Mouse (Mus musculus) liver, adult 2 months (tissue): ENCODE results near the gene Depdc5. TPM values are rescaled to one million over a fixed set of nuclear protein-coding genes. Genes with fewer than 3 reads are reported as not detected.

Source experiments
- DNase-seq: peaks from one replicate; pipeline ENCODE4 v3.0.0-alpha.2; 2011; ENCODE audit warnings: low read depth, low spot score; ENCODE audit errors: extremely low read depth
- H3K27ac ChIP-seq: fragments of 200-500 bp; replicated peaks from 2 replicates; pipeline ENCODE4 v1.5.1; 2012; ENCODE audit warnings: low read depth, mild to moderate bottlenecking, control low read depth, inconsistent platforms, low read length; ENCODE audit not compliant: insufficient read depth
- H3K27me3 ChIP-seq: fragments of 200-500 bp; 2 replicates; pipeline ENCODE4 v1.6.1; 2012; ENCODE audit warnings: mild to moderate bottlenecking, moderate library complexity, low read length, inconsistent platforms; ENCODE audit not compliant: control insufficient read depth, insufficient read depth
- H3K36me3 ChIP-seq: fragments of 200-500 bp; 2 replicates; pipeline ENCODE4 v1.6.1; 2012; ENCODE audit warnings: low read length, inconsistent platforms; ENCODE audit not compliant: control insufficient read depth, insufficient read depth
- H3K4me1 ChIP-seq: fragments of 200-500 bp; 2 replicates; pipeline ENCODE4 v1.6.1; 2011; ENCODE audit warnings: low read length; ENCODE audit not compliant: control insufficient read depth, insufficient read depth
- H3K4me3 ChIP-seq: fragments of 200-500 bp; 2 replicates; pipeline ENCODE4 v1.5.1; 2011; ENCODE audit warnings: low read depth, mild to moderate bottlenecking, control low read depth, low read length, moderate library complexity; ENCODE audit not compliant: insufficient read depth
- H3K79me2 ChIP-seq: fragments of 200-500 bp; 2 replicates; pipeline ENCODE4 v1.6.1; 2012; ENCODE audit warnings: inconsistent platforms, mild to moderate bottlenecking, low read length, moderate library complexity; ENCODE audit not compliant: control insufficient read depth, insufficient read depth
- H3K9ac ChIP-seq: fragments of 200-500 bp; 2 replicates; pipeline ENCODE4 v1.6.1; 2012; ENCODE audit warnings: low read depth, mild to moderate bottlenecking, control low read depth, inconsistent platforms, low read length
- CTCF ChIP-seq: fragments of 200-500 bp; IDR thresholded peaks from 2 replicates; pipeline ENCODE4 v1.5.1; 2011; ENCODE audit warnings: low read depth, low read length, control low read depth
- POLR2A ChIP-seq: fragments of 200-500 bp; IDR thresholded peaks from 2 replicates; pipeline ENCODE4 v1.6.1; 2011; ENCODE audit warnings: low read length, control low read depth; ENCODE audit not compliant: insufficient read depth; ENCODE audit errors: extremely low read depth
- WGBS: fragments of 180-500 bp; shearing (Covaris S2); methylation state at CpG from one replicate; pipeline ENCODE4 v1.1.7; 2018; 5-methylcytosine and 5-hydroxymethylcytosine counted together
- polyA plus RNA-seq: library from polyadenylated mRNA; depleted of rRNA; stranded (reverse); fragments of >200 nt; gene quantifications from 2 replicates; pipeline ENCODE4 v1.2.3, GENCODE M21; 2012
- total RNA-seq: library from RNA; depleted of rRNA; stranded (reverse); fragments of >200 nt; gene quantifications from 2 replicates; pipeline ENCODE4 v1.2.3, GENCODE M21; 2014

The Depdc5 gene
- total and polyA plus RNA-seq, 2 experiments: 8.2 to 8.7 TPM

- 79% methylated on average over 3 of the region's 3 CpGs for WGBS
- no peaks in the 10 kb centered on the region for H3K4me1 ChIP-seq
- H3K27me3 ChIP-seq: no peaks in the 10 kb centered on the region
- no peak overlapping the region for H3K27ac ChIP-seq
- peaks cover 32% of the 10 kb centered on the region for H3K36me3 ChIP-seq
- DNase-seq: no peak
- H3K9ac ChIP-seq: no peak overlapping the region
- no peak overlapping the region for H3K4me3 ChIP-seq
- H3K79me2 ChIP-seq: no peaks in the 10 kb centered on the region
- no peak for TF ChIP-seq POLR2A
Measured at GRCm38 (mm10) chr5:32950702-32951274, 87.3 kb downstream of the Depdc5 start.

GRCm38 (mm10) chr5:32955716-32956115 lies 92.2 kb downstream of the Depdc5 start:
- no peaks in the 10 kb centered on the region for H3K79me2 ChIP-seq
- peaks cover 24% of the 10 kb centered on the region; the same call in 1 of the 2 replicates for H3K36me3 ChIP-seq
- H3K9ac ChIP-seq: no peak overlapping the region
- no peaks in the 10 kb centered on the region for H3K4me1 ChIP-seq
- H3K4me3 ChIP-seq: no peak overlapping the region
- no peaks in the 10 kb centered on the region for H3K27me3 ChIP-seq
- H3K27ac ChIP-seq: no peak overlapping the region
- no peak for TF ChIP-seq CTCF
- TF ChIP-seq POLR2A: no peak
- 95% methylated on average over 4 of the region's 4 CpGs for WGBS
- no peak for DNase-seq

- DNase-seq: no peak
- H3K27me3 ChIP-seq: no peaks in the 10 kb centered on the region
- H3K27ac ChIP-seq: no peak overlapping the region
- H3K36me3 ChIP-seq: peaks cover 24% of the 10 kb centered on the region; the same call in 1 of the 2 replicates
- WGBS: 80% methylated on average over 3 of the region's 3 CpGs
- no peak overlapping the region for H3K9ac ChIP-seq
- no peak overlapping the region for H3K4me3 ChIP-seq
- H3K79me2 ChIP-seq: no peaks in the 10 kb centered on the region
- TF ChIP-seq CTCF (no peak), POLR2A (no peak)
- H3K4me1 ChIP-seq: no peaks in the 10 kb centered on the region
Measured at GRCm38 (mm10) chr5:32961616-32962015, 98.1 kb downstream of the Depdc5 start.

GRCm38 (mm10) chr5:32962581-32962980 lies 99.1 kb downstream of the Depdc5 start:
- H3K27ac ChIP-seq: no peak overlapping the region
- no peaks in the 10 kb centered on the region for H3K4me1 ChIP-seq
- H3K36me3 ChIP-seq: peaks cover 28% of the 10 kb centered on the region
- no peaks in the 10 kb centered on the region for H3K27me3 ChIP-seq
- no peaks in the 10 kb centered on the region for H3K79me2 ChIP-seq
- H3K9ac ChIP-seq: no peak overlapping the region
- no peak overlapping the region for H3K4me3 ChIP-seq
- 91% methylated on average over 1 of the region's 1 CpGs for WGBS
- TF ChIP-seq CTCF (no peak), POLR2A (no peak)
- DNase-seq: no peak

GRCm38 (mm10) chr5:32976541-32976940 lies 113.0 kb downstream of the Depdc5 start:
- TF ChIP-seq CTCF (no peak), POLR2A (no peak)
- WGBS: 73% methylated on average over 4 of the region's 4 CpGs
- H3K4me3 ChIP-seq: no peak overlapping the region
- H3K79me2 ChIP-seq: no peaks in the 10 kb centered on the region
- DNase-seq: no peak
- peaks cover 25% of the 10 kb centered on the region for H3K36me3 ChIP-seq
- no peaks in the 10 kb centered on the region for H3K4me1 ChIP-seq
- H3K9ac ChIP-seq: no peak overlapping the region
- no peak overlapping the region for H3K27ac ChIP-seq
- no peaks in the 10 kb centered on the region for H3K27me3 ChIP-seq

GRCm38 (mm10) chr5:32977179-32977578 lies 113.7 kb downstream of the Depdc5 start:
- no peak for DNase-seq
- Histone ChIP-seq H3K4me1 (no peaks in the 10 kb centered on the region), H3K27me3 (no peaks in the 10 kb centered on the region), H3K4me3 (no peak overlapping the region), H3K79me2 (no peaks in the 10 kb centered on the region), H3K27ac (no peak overlapping the region), H3K9ac (no peak overlapping the region), H3K36me3 (peaks cover 25% of the 10 kb centered on the region)
- TF ChIP-seq CTCF (no peak), POLR2A (no peak)
